Mouse (Mus musculus) layer of hippocampus, adult 9-11 months (tissue): ENCODE data around the gene Vmn1r120.
"Not testable (repeated sequence)": the region's sequence is repeated elsewhere in the genome, so short reads cannot be mapped to it uniquely, and the experiment has no call there.

Experiments
- DNase-seq: peaks from one replicate; pipeline ENCODE4 v3.0.0; 2022

Vmn1r120 gene

GRCm38 (mm10) chr7:21053684-21054083, at the start of gene Vmn1r120:
Gene Vmn1r120, minus strand, starts transcription at chr7:21053784.
- DNase-seq, result not testable (repeated sequence)

GRCm38 (mm10) chr7:21098413-21098812, 44.8 kb upstream of the Vmn1r120 start, which contains the start of gene Vmn1r121:
Gene Vmn1r121, minus strand, starts transcription at chr7:21098513.
- not testable (repeated sequence) for DNase-seq

GRCm38 (mm10) chr7:21012355-21012754, 41.2 kb downstream of the Vmn1r120 start, which contains the start of gene Vmn1r119:
Gene Vmn1r119, minus strand, starts transcription at chr7:21012455.
- not testable (repeated sequence) for DNase-seq
